Mouse (Mus musculus) urinary bladder, postnatal 4 days (tissue): ENCODE data around the gene Tab1.

Experiments
- DNase-seq, 2 experiments: peaks; one replicate each; pipeline ENCODE4 v3.0.0; 2021 to 2022; ENCODE audit warnings: low spot score in 2 of 2

Gene Tab1

GRCm38 (mm10) chr15:80163274-80163673 is 30.3 kb downstream of the Tab1 start:
- no peak for DNase-seq

DNA sequence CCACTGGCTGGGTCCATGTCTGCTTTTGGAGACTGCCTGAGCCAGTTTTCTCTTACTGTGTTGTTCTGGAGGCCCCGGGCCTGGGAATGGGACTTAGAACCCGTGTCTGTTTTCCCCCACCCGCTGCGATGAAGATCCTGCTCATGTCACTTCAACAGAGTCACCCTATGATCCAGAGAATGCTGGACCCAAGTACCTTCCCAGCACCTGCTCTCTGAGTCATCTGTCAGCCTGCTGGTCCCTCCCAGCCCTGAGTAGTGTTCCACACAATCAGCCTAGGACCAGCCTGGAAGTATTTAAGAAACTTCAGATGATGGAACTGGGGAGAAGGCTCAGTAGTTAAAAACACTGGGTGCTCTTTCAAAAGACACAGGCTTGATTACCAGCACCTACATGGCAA is 30.8 kb downstream of the Tab1 start:
- no peak for DNase-seq

- DNase-seq, result no peak
Measured at GRCm38 (mm10) chr15:80165396-80165795, 32.5 kb downstream of the Tab1 start.

DNA sequence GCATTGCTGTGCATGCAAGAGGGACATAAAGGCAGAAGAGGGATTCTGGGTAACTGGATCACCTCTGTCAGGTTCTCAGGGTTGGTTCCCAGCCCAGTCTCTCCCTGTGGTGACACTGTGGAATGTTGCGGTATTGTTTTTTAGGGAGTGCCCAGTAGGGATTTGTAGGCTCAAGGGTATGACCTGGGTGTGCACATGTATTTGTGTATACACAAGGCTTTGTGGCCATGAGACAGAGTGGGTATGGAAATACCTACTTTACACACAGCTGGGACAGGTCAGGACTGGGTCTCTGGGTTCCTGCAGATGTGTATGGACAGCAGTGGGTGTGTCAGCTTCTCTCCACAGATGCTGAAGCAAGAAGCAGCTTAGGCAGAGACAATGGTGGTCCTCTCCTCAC is 36.6 kb downstream of the Tab1 start:
- DNase-seq, result no peak

GRCm38 (mm10) chr15:80170357-80170756 is 37.4 kb downstream of the Tab1 start:
- no peak for DNase-seq

- no peak for DNase-seq
Measured at GRCm38 (mm10) chr15:80171286-80171685, 38.4 kb downstream of the Tab1 start.

DNA sequence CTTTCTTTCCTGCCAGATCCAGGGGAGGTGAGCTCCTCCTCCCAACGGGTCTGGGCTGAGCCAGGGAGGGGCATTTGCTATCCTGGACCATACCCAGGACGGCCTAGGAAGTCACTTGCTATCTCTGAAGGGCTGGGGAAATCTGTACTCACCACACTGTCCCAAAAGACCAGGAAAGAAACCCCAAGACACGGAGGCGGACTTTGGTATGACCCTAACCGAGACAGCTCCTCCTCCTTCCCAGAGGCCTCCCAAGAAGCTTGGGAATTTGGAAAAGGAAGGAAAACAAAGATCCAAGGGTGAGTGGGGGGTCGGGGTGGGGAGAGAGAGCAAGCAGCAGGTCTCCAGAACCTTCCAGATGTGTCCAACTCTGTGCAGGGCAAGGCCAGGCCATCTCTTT is 38.9 kb downstream of the Tab1 start:
- DNase-seq, result no peak

DNA sequence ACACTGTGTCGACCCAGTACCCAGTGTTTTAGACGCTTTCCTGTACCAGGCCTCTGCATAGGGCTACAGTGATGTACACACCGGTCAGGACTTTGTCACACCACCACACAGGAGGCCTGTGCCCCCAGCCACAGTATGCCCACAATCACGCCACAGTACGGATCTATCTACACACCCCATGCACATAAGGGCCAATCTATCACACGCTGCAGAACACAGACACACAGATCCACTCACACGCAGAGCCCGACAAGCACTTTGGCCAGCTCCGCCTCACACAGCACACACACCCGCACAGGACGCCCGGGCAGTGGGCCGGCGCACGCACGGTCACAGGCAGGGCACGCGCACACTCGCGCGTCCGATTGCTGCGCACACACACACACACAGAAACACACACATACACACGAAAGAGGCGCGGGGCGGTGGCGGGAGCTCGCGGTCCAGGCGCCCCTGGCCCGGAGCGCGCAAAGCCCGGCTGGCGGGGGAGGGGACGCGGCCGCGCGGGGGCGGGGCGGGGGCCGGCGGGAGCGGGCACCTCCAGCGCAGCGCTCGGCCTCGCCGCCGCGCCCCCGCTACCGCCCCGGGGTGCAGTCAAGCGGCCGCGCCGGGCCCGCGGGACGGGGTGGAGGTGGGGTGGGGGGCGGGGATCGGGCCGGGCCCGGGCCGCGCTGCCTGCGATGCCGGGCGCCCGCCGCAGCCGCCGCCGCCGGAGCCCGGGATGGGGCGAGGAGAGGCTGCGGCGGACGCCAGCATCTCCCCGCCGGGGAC is 40.3 kb downstream of the Tab1 start, which contains the start of gene Mgat3:
Mgat3 (plus strand) TSS at position 721 of the 771 bp plus-strand sequence.
- DNase-seq, result peak in 1 of 2 experiments; percentile 39

GRCm38 (mm10) chr15:80173781-80174597 is 41.1 kb downstream of the Tab1 start:
- DNase-seq, result no peak

DNA sequence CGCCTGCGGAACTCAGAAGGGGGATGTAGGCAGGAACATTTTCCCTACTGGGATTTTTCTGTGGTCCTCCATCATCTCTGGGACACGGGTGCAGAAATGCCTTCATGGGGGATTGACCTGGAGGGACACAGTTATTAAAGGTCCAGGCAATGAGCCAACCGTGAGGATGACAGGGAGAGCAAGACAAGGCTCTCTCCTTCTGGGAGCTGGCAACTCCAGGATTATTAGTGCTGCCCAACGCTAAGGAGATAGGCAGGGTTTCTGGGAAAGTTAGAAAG is 41.6 kb downstream of the Tab1 start:
- DNase-seq, result no peak

GRCm38 (mm10) chr15:80175316-80175715 is 42.4 kb downstream of the Tab1 start:
- no peak for DNase-seq

DNA sequence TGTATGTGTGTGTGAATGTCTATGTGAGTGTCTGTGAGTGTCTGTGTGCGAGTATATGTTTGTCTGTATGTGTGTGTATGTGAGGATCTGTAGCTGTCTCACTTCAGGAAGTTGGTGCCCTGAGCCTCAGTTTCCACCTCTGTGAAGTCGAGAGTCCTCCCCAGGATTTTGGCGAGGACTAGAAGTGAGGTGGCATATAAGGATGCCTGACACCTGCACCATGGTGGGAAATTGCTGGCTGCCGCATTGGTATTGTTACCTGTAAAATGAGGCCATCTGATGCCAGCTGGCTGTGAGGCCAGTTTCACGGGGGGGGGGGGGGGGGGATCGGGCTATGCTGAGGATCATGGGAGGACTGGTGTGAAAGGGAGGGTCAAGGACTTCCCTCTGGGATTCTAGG is 42.8 kb downstream of the Tab1 start:
- no peak for DNase-seq

GRCm38 (mm10) chr15:80181561-80181960 is 48.6 kb downstream of the Tab1 start:
- no peak for DNase-seq

- DNase-seq, result no peak
Measured at GRCm38 (mm10) chr15:80182072-80182700, 49.3 kb downstream of the Tab1 start.

- DNase-seq, result no peak
Measured at GRCm38 (mm10) chr15:80188927-80189326, 56.0 kb downstream of the Tab1 start.

DNA sequence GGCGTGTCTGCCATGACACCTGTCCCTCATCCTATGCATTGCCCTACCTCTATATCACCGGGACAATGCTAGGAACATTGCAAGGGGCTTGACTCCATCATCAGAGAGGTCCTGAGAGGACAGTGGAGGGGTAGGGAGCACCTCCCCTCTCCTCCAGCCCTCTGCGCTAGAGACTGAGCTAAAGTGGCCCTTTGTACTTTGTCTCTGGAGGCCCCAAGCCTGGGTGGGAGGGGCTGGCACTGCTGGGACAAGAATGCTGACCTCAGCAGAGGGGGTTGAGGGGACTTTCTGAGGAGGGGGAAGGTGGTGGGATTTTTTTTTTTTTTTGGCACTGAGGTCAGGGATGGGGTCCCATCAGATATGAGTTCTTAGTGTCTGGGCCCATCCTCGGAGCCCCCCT is 57.1 kb downstream of the Tab1 start:
- no peak for DNase-seq

DNA sequence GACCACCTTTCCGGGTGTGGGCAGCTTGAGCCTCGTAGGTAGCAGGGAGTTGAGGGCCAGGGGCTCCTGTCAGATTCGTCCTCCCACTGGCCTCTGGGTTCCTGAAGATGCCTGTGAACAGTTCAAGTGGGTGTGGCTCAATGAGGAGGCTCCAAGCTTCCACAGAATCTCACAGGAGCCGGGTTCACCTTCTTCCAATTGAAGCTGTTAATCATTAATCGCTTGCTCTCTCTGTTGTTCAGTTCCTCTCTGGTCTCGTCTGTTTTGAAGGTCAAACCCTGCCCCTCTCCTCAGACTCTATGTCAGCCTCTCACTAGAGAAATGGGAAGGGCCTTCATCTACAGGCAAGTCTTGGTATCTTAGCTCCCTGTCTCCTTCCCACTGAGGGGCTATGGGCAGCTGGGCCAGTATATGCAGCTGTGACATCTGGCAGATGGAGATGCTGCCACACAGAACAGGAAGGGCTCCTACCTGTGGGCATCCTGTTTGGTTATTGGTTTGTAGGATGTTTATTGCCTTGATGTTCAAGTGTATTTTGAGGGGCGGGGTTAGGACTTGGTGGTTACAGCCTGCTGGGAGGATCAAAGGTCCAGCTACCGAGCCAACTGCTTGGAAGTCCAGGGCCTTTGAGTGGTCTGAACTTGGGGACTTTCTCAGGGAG is 58.8 kb downstream of the Tab1 start:
- DNase-seq, result no peak

DNA sequence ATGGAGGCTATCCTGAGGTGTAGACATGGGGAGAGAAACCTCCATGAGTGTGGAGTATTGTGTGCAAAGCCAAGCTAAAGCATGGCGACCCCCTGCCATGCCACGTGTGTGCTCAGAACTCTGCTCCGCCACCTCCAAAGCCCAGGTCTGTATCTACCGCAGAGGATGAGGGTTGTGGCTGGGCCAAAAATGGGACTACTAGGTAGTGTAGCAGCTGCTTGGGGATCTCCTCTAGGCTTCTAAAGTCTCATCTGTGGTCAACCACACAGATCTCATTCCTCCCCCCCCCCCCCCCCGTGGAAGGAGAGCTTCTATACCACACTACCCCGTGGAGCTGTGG is 59.3 kb downstream of the Tab1 start:
- DNase-seq, result no peak

GRCm38 (mm10) chr15:80192847-80193246 is 59.9 kb downstream of the Tab1 start:
- DNase-seq, result no peak

GRCm38 (mm10) chr15:80199556-80199955 is 66.6 kb downstream of the Tab1 start:
- no peak for DNase-seq

- DNase-seq, result no peak
Measured at GRCm38 (mm10) chr15:80202111-80202775, 69.3 kb downstream of the Tab1 start.

- no peak for DNase-seq
Measured at GRCm38 (mm10) chr15:80203406-80203805, 70.5 kb downstream of the Tab1 start.
